Mouse (Mus musculus) thymus, adult 2 months (tissue): ENCODE results near the gene Sdccag8. TPM values are rescaled to one million over a fixed set of nuclear protein-coding genes. Genes with fewer than 3 reads are reported as not detected.

Experiments used
- DNase-seq: peaks from one replicate; pipeline ENCODE4 v3.0.0; 2021
- H3K27ac ChIP-seq: fragments of 200-500 bp; 2 replicates; pipeline ENCODE4 v1.5.1; 2012; ENCODE audit warnings: low read length, control low read depth; ENCODE audit not compliant: control insufficient read depth, insufficient read depth
- H3K27me3 ChIP-seq: fragments of 200-500 bp; 2 replicates; pipeline ENCODE4 v1.6.1; 2012; ENCODE audit warnings: mild to moderate bottlenecking, low read length, moderate library complexity, mixed read lengths; ENCODE audit not compliant: control insufficient read depth, insufficient read depth
- H3K36me3 ChIP-seq: fragments of 200-500 bp; 2 replicates; pipeline ENCODE4 v1.6.1; 2012; ENCODE audit warnings: mild to moderate bottlenecking, low read length, moderate library complexity; ENCODE audit not compliant: control insufficient read depth, insufficient read depth
- H3K4me1 ChIP-seq: fragments of 200-500 bp; replicated peaks from 2 replicates; pipeline ENCODE4 v1.6.1; 2012; ENCODE audit warnings: low read length; ENCODE audit not compliant: control insufficient read depth, insufficient read depth
- H3K4me3 ChIP-seq: fragments of 200-500 bp; 2 replicates; pipeline ENCODE4 v1.5.1; 2012; ENCODE audit warnings: mild to moderate bottlenecking, low read length, control low read depth, moderate library complexity; ENCODE audit not compliant: control insufficient read depth, insufficient read depth
- CTCF ChIP-seq: fragments of 200-500 bp; IDR thresholded peaks from 2 replicates; pipeline ENCODE4 v1.5.1; 2012; ENCODE audit warnings: mild to moderate bottlenecking, control low read depth, low read length, moderate library complexity, borderline replicate concordance; ENCODE audit not compliant: control insufficient read depth, poor library complexity, insufficient read depth; ENCODE audit errors: extremely low read depth
- POLR2A ChIP-seq: fragments of 200-500 bp; IDR thresholded peaks from 2 replicates; pipeline ENCODE4 v1.6.1; 2012; ENCODE audit warnings: mild to moderate bottlenecking, low read length, control low read depth, moderate library complexity; ENCODE audit not compliant: control insufficient read depth, poor library complexity, insufficient read depth; ENCODE audit errors: extremely low read depth
- WGBS: fragments of 180-500 bp; shearing (Covaris S2); methylation state at CpG from one replicate; pipeline ENCODE4 v1.1.7; 2018; 5-methylcytosine and 5-hydroxymethylcytosine counted together
- polyA plus RNA-seq: library from polyadenylated mRNA; depleted of rRNA; stranded (reverse); fragments of >200 nt; gene quantifications from 2 replicates; pipeline ENCODE4 v1.2.3, GENCODE M21; 2012

The Sdccag8 gene
- polyA plus RNA-seq, 1 experiment, result 6.2 TPM

DNA sequence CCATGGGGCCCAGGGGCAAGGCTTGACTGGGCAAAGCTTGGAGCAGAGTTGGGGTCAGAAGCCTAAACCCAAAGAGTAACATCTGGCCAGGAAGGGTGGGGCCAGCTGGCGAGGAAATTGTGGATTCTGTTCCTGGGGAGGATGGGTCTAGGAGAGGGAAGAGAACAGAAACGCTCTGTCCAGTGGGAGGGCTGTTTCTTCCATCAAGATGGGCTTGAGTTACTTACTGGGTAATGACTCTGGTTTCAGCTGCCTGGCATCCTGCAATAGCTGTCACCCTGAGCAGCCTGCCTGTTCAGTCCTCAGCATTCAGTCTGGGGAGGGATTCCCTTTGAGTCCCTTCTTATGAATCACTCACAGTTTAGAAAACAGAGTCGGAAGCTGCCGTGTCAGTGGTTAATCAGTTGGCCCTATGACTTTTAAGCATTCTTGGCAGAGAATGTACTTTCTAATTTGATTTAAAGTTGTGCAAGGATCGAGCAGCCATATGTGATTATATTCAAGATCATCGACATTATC, 200.5 kb downstream of the Sdccag8 start:
- H3K27ac ChIP-seq, result no peak overlapping the region
- DNase-seq, result no peak
- H3K27me3 ChIP-seq, result no peaks in the 10 kb centered on the region
- 91% methylated on average over 6 of the region's 6 CpGs for WGBS
- TF ChIP-seq POLR2A, result no peak
- TF ChIP-seq CTCF, result no peak
- H3K36me3 ChIP-seq, result no peaks in the 10 kb centered on the region
- no peak overlapping the region for H3K4me3 ChIP-seq
- H3K4me1 ChIP-seq, result no peaks in the 10 kb centered on the region

DNA sequence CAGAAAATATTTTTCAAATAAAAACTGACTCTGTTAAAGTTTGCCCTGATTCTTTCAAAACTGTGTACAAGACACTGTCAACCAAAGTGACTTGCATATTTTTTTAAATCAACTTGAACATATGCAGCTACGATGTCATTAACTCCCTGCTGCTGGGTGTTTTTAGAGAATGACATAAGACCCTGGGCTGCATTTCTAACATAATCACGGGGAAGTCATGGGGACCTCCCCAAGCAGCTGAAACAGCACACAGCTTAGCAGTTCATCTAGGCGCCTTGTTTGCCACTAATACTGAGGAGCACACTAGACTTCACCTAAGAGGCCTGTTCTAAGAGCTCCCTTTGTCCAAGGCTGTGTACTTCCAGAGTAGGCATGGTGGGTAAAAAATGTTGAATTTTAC, 201.5 kb downstream of the Sdccag8 start:
- DNase-seq, result no peak
- H3K27ac ChIP-seq, result no peak overlapping the region
- 96% methylated on average over 3 of the region's 3 CpGs for WGBS
- TF ChIP-seq CTCF (no peak), POLR2A (no peak)
- H3K4me1 ChIP-seq, result no peaks in the 10 kb centered on the region
- no peaks in the 10 kb centered on the region for H3K36me3 ChIP-seq
- no peaks in the 10 kb centered on the region for H3K27me3 ChIP-seq
- H3K4me3 ChIP-seq, result no peak overlapping the region

GRCm38 (mm10) chr1:177016729-177017128, 202.3 kb downstream of the Sdccag8 start:
- Histone ChIP-seq H3K4me3 (no peak overlapping the region), H3K4me1 (no peaks in the 10 kb centered on the region), H3K36me3 (no peaks in the 10 kb centered on the region), H3K27ac (no peak overlapping the region), H3K27me3 (no peaks in the 10 kb centered on the region)
- DNase-seq, result no peak
- TF ChIP-seq POLR2A (no peak), CTCF (no peak)
- WGBS, result 93% methylated on average over 2 of the region's 2 CpGs

- WGBS, result 94% methylated on average over 1 of the region's 1 CpGs
- no peaks in the 10 kb centered on the region for H3K4me1 ChIP-seq
- no peak for DNase-seq
- no peaks in the 10 kb centered on the region for H3K36me3 ChIP-seq
- no peak for TF ChIP-seq CTCF
- no peaks in the 10 kb centered on the region for H3K27me3 ChIP-seq
- no peak overlapping the region for H3K4me3 ChIP-seq
- no peak overlapping the region for H3K27ac ChIP-seq
Observed at GRCm38 (mm10) chr1:177018750-177019149, 204.3 kb downstream of the Sdccag8 start.

GRCm38 (mm10) chr1:177019668-177020067, 205.2 kb downstream of the Sdccag8 start:
- no peaks in the 10 kb centered on the region for H3K4me1 ChIP-seq
- TF ChIP-seq CTCF (no peak), POLR2A (no peak)
- H3K36me3 ChIP-seq, result no peaks in the 10 kb centered on the region
- no peak overlapping the region for H3K27ac ChIP-seq
- no peak overlapping the region for H3K4me3 ChIP-seq
- H3K27me3 ChIP-seq, result no peaks in the 10 kb centered on the region
- 96% methylated on average over 5 of the region's 5 CpGs for WGBS
- DNase-seq, result no peak

GRCm38 (mm10) chr1:177022751-177023150, 208.3 kb downstream of the Sdccag8 start:
- Histone ChIP-seq H3K4me3 (no peak overlapping the region), H3K27me3 (no peaks in the 10 kb centered on the region), H3K27ac (no peak overlapping the region), H3K4me1 (no peaks in the 10 kb centered on the region), H3K36me3 (no peaks in the 10 kb centered on the region)
- 83% methylated on average over 3 of the region's 3 CpGs for WGBS
- TF ChIP-seq CTCF (no peak), POLR2A (no peak)
- no peak for DNase-seq

GRCm38 (mm10) chr1:177027706-177028105, 213.2 kb downstream of the Sdccag8 start:
- H3K4me1 ChIP-seq, result no peaks in the 10 kb centered on the region
- H3K27ac ChIP-seq, result no peak overlapping the region
- no peak overlapping the region for H3K4me3 ChIP-seq
- H3K27me3 ChIP-seq, result no peaks in the 10 kb centered on the region
- DNase-seq, result no peak
- TF ChIP-seq CTCF (no peak), POLR2A (no peak)
- H3K36me3 ChIP-seq, result no peaks in the 10 kb centered on the region
- 96% methylated on average over 3 of the region's 3 CpGs for WGBS
